Mouse (Mus musculus): ENCODE results near the gene Gm281. TPM values are rescaled to one million over a fixed set of nuclear protein-coding genes. Genes with fewer than 3 reads are reported as not detected.

Gene Gm281
- total RNA-seq, 2 experiments from 2014 or later, result not detected

DNA sequence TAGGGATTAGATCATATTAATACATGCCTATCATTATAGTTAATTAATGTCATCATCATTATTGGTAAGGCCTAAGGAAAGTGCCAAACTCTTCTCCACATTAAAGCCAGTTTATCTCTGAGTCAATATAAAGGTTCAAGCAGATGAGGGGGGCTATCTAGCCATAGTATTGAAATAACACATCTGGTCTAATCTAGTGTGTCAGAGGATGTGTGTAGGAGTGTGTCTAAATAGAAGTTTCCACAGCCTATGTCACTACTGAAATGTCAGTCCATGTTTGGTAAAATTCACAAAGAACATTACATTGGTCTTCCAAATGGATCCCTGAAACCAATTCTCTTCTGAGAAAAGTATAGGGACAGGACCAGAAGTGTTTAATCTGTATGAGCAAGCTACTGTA, 19.1 kb downstream of the Gm281 start:
- no peak for ATAC-seq (replicated peaks; ENCODE audit: low FRiP score, low TSS enrichment, poor library complexity, severe bottlenecking)

DNA sequence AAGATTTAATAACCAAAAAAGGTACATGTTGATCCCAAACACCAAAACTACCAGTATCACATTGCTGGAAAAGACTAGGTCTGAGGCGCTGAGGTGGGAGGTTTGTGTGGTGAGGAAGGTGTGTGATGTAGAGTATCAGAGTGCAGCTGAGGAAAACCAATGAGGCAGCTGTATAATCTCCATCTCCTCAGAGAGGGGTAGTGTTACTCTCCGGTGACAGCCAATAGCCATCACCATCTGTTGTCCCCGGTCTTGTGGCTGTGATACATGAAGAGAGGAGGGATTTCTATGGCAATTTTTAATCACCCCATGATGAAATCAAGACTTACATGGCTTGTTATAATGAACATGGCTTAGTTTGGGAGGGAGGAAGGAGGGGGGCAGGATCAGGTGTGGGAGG, 20.5 kb downstream of the Gm281 start:
- ATAC-seq (replicated peaks; ENCODE audit: low FRiP score, low TSS enrichment, poor library complexity, severe bottlenecking), result no peak

DNA sequence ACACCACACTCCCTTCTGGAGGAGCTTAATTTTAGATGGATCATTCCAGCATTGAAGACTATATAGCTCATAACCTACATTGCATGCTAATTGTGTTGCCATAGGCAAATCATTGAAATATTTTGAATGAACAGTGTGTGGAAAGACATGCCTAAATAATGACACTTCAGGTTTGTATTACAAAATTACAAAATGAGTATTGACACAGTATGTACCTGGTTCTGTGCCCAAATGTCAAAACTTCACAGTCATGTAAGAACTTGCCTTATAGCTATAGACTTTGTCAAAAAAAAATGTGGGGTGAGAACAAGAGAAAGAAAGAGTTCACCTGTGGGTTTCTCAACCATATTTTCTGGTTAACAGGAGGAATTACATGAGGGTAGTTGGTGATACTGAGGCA, 52.9 kb downstream of the Gm281 start:
- no peak for ATAC-seq (replicated peaks; ENCODE audit: low FRiP score, low TSS enrichment, poor library complexity, severe bottlenecking)

DNA sequence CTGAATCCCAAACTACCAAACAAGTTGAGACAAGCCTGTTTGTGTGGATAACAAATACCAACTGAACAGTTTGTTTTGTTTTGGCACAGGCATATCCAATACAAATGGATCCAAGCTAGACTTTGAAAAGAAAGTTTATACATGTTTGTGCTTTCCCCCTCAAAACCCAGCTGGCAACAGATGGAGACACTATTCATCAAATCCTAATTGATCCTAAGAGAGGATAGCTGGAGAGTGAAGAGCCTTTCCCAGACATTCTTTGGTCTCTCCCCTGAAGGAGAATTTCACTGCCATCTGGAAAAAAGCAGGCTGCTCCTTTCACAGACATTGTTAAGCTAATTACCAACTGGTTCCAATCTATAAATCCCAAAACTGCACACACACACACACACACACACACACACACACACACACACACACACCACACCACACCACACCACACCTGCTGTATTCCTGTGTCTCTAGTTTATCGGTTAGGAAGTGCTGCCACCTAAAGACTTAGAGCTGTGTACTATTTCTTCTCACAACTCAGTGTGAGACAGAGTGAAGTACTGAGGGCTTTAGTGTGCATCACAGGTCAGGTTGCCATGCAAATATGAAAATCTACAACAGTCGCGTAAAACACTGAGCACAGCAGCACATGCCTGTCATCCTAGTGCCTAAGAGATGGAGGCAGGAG, 101.3 kb downstream of the Gm281 start:
- no peak for ATAC-seq (replicated peaks; ENCODE audit: low FRiP score, low TSS enrichment, poor library complexity, severe bottlenecking)

- ATAC-seq (replicated peaks; ENCODE audit: low FRiP score, low TSS enrichment, poor library complexity, severe bottlenecking), result no peak
These were observed 123.8 kb downstream of the Gm281 start for GRCm38 (mm10) chr14:13790446-13790845.

- no peak for ATAC-seq (replicated peaks; ENCODE audit: low FRiP score, low TSS enrichment, poor library complexity, severe bottlenecking)
These were observed 124.3 kb downstream of the Gm281 start for GRCm38 (mm10) chr14:13790001-13790400.

- ATAC-seq (replicated peaks; ENCODE audit: low FRiP score, low TSS enrichment, poor library complexity, severe bottlenecking), result no peak
These were observed 131.3 kb downstream of the Gm281 start for GRCm38 (mm10) chr14:13782970-13783369.

GRCm38 (mm10) chr14:13778383-13778782, 135.9 kb downstream of the Gm281 start:
- ATAC-seq (replicated peaks; ENCODE audit: low FRiP score, low TSS enrichment, poor library complexity, severe bottlenecking), result no peak

- ATAC-seq (replicated peaks; ENCODE audit: low FRiP score, low TSS enrichment, poor library complexity, severe bottlenecking), result no peak
These were observed 143.1 kb downstream of the Gm281 start for GRCm38 (mm10) chr14:13771163-13771562.

- ATAC-seq (replicated peaks; ENCODE audit: low FRiP score, low TSS enrichment, poor library complexity, severe bottlenecking), result no peak
These were observed 143.6 kb downstream of the Gm281 start for GRCm38 (mm10) chr14:13770686-13771085.

Other genes starting within 250 kb of the Gm281 start
- not detected in 2 replicates for gene Sntn, start 243.6 kb downstream of the Gm281 start, total RNA-seq (2014; fragmentation: Nextera tagmentation)
- gene Sntn, start 243.6 kb downstream of the Gm281 start, total RNA-seq (2017), result not detected in 2 replicates
- 29.9 and 31.2 TPM in 2 replicates for gene Atxn7, start 47.0 kb upstream of the Gm281 start, total RNA-seq (2014; fragmentation: Nextera tagmentation)
- gene Atxn7, start 47.0 kb upstream of the Gm281 start, total RNA-seq (2017), result 24.8 and 27.8 TPM in 2 replicates
- gene Thoc7, start 47.4 kb upstream of the Gm281 start, total RNA-seq (2014; fragmentation: Nextera tagmentation), result 226 and 251 TPM in 2 replicates
- gene Thoc7, start 47.4 kb upstream of the Gm281 start, total RNA-seq (2017), result 263 and 514 TPM in 2 replicates
- gene Psmd6, start 206.5 kb upstream of the Gm281 start, total RNA-seq (2014; fragmentation: Nextera tagmentation), result 154 and 175 TPM in 2 replicates
- gene Psmd6, start 206.5 kb upstream of the Gm281 start, total RNA-seq (2017), result 296 and 300 TPM in 2 replicates